Mouse (Mus musculus): Measurements from ENCODE around the gene Ybx2.

DNA sequence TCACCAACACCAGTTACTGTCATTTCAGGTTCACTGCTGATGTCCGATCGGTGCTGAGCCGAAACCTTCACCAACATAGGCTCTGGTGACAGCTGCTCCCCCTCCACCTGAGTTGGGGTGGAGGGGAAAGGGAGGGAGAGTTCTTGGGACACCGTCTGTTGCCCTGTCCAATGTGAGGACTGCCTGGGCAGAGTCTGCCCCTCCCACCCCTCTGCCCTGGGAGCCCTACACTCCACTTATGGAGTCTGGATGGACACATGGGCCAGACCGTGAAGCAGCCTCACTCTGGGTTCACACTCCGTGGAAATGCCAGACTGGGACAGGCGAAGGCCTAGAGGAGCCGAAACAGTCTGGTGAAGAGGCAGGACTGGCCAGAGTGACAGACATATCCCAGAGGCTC is 54.4 kb downstream of the Ybx2 start:
- TF ChIP-seq POLR2A (IDR thresholded peaks at IDR 0.05; ENCODE audit: low read depth, low read length) (no peak), CTCF (conservative IDR thresholded peaks at IDR 0.05; ENCODE audit: insufficient read depth, insufficient read length, low read depth, low read length) (no peak)
